In the genomic region with DNA sequence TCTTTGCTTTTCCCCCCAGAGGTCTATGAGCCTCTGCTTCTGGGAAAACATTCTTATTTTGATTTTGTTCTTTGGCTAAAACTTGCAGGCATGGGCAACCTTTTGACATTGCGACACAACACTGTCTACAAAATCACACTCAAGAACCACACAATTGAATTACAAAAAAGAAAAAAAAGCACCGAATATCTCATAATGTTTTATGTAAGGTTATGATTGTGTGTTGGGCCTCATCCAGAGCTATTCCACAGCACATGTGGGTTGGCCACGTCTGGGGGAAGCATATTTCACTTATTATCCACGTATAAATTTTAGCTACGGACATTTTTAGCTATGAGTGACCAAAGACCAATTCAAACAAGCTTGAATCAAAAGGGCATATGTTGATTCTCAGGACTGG, we compare ENCODE assay signal across 30 mouse cellular contexts. TPM values are rescaled to one million over a fixed set of nuclear protein-coding genes. Genes with fewer than 3 reads are reported as not detected.
DNase-seq lines count a peak whose midpoint lies in the region; ATAC-seq lines count a peak whose summit lies in the region.
"Had no signal": no experiment of that assay in that cellular context is flagged by ENCODE, and none has a peak within 500 bp of the region (broad histone marks: within the 10 kb centered on the region; RNA-seq: fewer than 3 reads in every experiment).

No protein-coding gene starts in this region.

- no peaks in the 10 kb centered on the region for H3K27me3 ChIP-seq in kidney, embryonic 15.5 days
- H3K27me3 ChIP-seq in limb, embryonic 15.5 days = no peaks in the 10 kb centered on the region
- H3K27me3 ChIP-seq: forebrain, embryonic 12.5 days; heart, embryonic 15.5 days; midbrain, embryonic 15.5 days; neural tube, embryonic 15.5 days had no signal

- H3K9ac ChIP-seq in kidney, embryonic 15.5 days = no peak overlapping the region
- no peak overlapping the region for H3K9ac ChIP-seq in limb, embryonic 15.5 days
- H3K9ac ChIP-seq: forebrain, embryonic 12.5 days; forebrain, postnatal 0 days; heart, embryonic 15.5 days; liver, embryonic 14.5 days; midbrain, embryonic 15.5 days; neural tube, embryonic 15.5 days had no signal

- DNase-seq in kidney, adult 8-10 months = no peak
- DNase-seq in kidney, postnatal 4 days = peak; percentile 30 to 53
- no peak for DNase-seq in kidney, adult 18-20 months
- peak; percentile 61 for DNase-seq in adipocyte (ENCODE audit: low spot score)
- no peak for DNase-seq in ovary, adult 18-20 months (ENCODE audit: low spot score)
- DNase-seq in ovary, postnatal 14 days (ENCODE audit: low spot score) = no peak
- DNase-seq: adrenal gland, adult 8-10 months; cerebellum, adult 8-10 months; cerebellum, postnatal 25 days; forebrain, postnatal 0 days; gastrocnemius, postnatal 14 days; kidney, postnatal 25 days; liver; lung, adult 2 months; lung, postnatal 10 days; right cerebral cortex, adult 18-20 months; spleen, adult 18-20 months; thymus, postnatal 14 days had no signal

- H3K9me3 ChIP-seq in kidney, embryonic 15.5 days (replicated peaks) = no peaks in the 10 kb centered on the region
- H3K9me3 ChIP-seq in limb, embryonic 15.5 days = no peaks in the 10 kb centered on the region
- H3K9me3 ChIP-seq: forebrain, embryonic 12.5 days; heart, embryonic 10.5 days; heart, embryonic 15.5 days; midbrain, embryonic 15.5 days; neural tube, embryonic 15.5 days had no signal

- H3K4me3 ChIP-seq in kidney, embryonic 15.5 days (replicated peaks) = no peak overlapping the region
- H3K4me3 ChIP-seq in limb, embryonic 15.5 days = no peak overlapping the region
- H3K4me3 ChIP-seq: erythroblast, embryonic 14.5 days; forebrain, embryonic 12.5 days; heart, embryonic 10.5 days; heart, embryonic 15.5 days; midbrain, embryonic 15.5 days; neural tube, embryonic 15.5 days had no signal

- no peaks in the 10 kb centered on the region for H3K36me3 ChIP-seq in kidney, embryonic 15.5 days
- H3K36me3 ChIP-seq in limb, embryonic 15.5 days = no peaks in the 10 kb centered on the region
- H3K36me3 ChIP-seq: forebrain, embryonic 12.5 days; heart, embryonic 10.5 days; heart, embryonic 15.5 days; midbrain, embryonic 15.5 days; neural tube, embryonic 15.5 days had no signal

- peaks cover 21% of the 10 kb centered on the region for H3K4me1 ChIP-seq in kidney, embryonic 15.5 days
- peaks cover 38% of the 10 kb centered on the region for H3K4me1 ChIP-seq in limb, embryonic 15.5 days
- H3K4me1 ChIP-seq: midbrain, embryonic 15.5 days had no signal

- no peak for ATAC-seq in kidney, embryonic 15.5 days (replicated peaks; ENCODE audit: low FRiP score)
- no peak for ATAC-seq in limb, embryonic 15.5 days (ENCODE audit: insufficient number of reproducible peaks, low FRiP score, low TSS enrichment, low read depth)
- ATAC-seq: activated CD4-positive, CD25-positive, alpha-beta regulatory T cell, adult 4 months; forebrain, postnatal 0 days; hindbrain, embryonic 16.5 days; midbrain, embryonic 15.5 days had no signal

- 0 out of 2 replicates have a peak overlapping the region, but pooled peaks have one; percentile 1 for H3K27ac ChIP-seq in kidney, embryonic 15.5 days
- 0 out of 2 replicates have a peak overlapping the region, but pooled peaks have one; percentile 28 for H3K27ac ChIP-seq in limb, embryonic 15.5 days
- H3K27ac ChIP-seq: forebrain, embryonic 12.5 days; heart, embryonic 10.5 days; heart, embryonic 15.5 days; liver, embryonic 14.5 days; midbrain, embryonic 15.5 days; neural tube, embryonic 15.5 days had no signal

- no peak overlapping the region for H3K4me2 ChIP-seq in kidney, embryonic 15.5 days
- no peak overlapping the region for H3K4me2 ChIP-seq in limb, embryonic 15.5 days
- H3K4me2 ChIP-seq: forebrain, embryonic 12.5 days; heart, embryonic 15.5 days; midbrain, embryonic 15.5 days; neural tube, embryonic 15.5 days had no signal

- 68% methylated on average over 5 of the region's 5 CpGs for WGBS in kidney, embryonic 15.5 days
- 51% methylated on average over 5 of the region's 5 CpGs for WGBS in limb, embryonic 15.5 days

RNA-seq across cellular contexts. Expression of gene Haao, which starts 38.0 kb away (rescaled TPM):
- polyA plus RNA-seq in kidney, embryonic 15.5 days (2015; fragmentation: Nextera tagmentation; extraction: Ambion mirVana) = 1.8 and 2.3 TPM in 2 replicates
- polyA plus RNA-seq in limb, embryonic 15.5 days (2015; fragmentation: Nextera tagmentation; extraction: Ambion mirVana) = 1.4 and 2.2 TPM in 2 replicates
- polyA plus RNA-seq: erythroblast, embryonic 14.5 days; forebrain, embryonic 12.5 days; forebrain, postnatal 0 days; hindbrain, embryonic 11.5 days; midbrain, embryonic 15.5 days had no signal

Comparison
In these comparisons a context has a peak if more than half of its experiments do, and no peak if none do; other contexts are left out.
1. DNase-seq: peak in kidney, postnatal 4 days (2 of 2) and adipocyte (single experiment); none in kidney, adult 8-10 months (0 of 2), kidney, adult 18-20 months (single experiment), ovary, adult 18-20 months (single experiment) and ovary, postnatal 14 days (single experiment).